Mouse (Mus musculus) CH12.LX (cell line): ENCODE measurements around the gene Gm609.

Source experiments
- CTCF ChIP-seq, 2 experiments: IDR thresholded peaks in 1 of 2; conservative IDR thresholded peaks in 1 of 2; 2 replicates each; pipeline ENCODE4 v1.5.1; 2011 to 2012; ENCODE audit warnings: low read depth in 2 of 2, low read length in 2 of 2, improper control_type of control experiment in 1 of 2, inconsistent platforms in 1 of 2, mild to moderate bottlenecking in 1 of 2, moderate library complexity in 1 of 2
- MEF2A ChIP-seq: IDR thresholded peaks from 2 replicates; pipeline ENCODE4 v1.6.1; 2014; ENCODE audit warnings: low read depth, mild to moderate bottlenecking, inconsistent platforms, low read length, improper control_type of control experiment, borderline replicate concordance

DNA sequence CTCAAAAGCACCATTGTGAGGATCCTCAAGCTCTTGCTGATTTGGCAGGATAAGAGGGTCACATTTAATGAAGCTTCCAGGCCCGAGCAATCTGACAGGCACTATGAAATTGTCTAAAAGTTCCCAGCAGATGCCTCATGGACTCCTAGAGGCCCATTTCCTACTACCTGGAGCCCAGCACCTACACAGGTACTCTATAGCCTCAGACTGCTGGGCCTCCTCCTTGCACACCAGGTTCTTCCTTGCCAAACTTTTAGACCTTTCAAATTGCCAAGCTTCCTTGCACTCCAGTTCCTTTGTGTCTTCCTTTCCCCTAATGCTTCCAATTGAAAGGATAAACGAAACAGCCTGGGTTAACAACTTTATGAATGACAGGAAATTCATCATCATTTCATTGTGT, 89.8 kb downstream of the Gm609 start:
- TF ChIP-seq CTCF (conservative IDR thresholded peaks at IDR 0.05 in 1 of 2, IDR thresholded peaks at IDR 0.05 in 1 of 2; ENCODE audit: low read depth in 2 of 2, low read length in 2 of 2) (no peak), MEF2A (no peak)
